Mouse (Mus musculus) CD4-positive naive resting alpha-beta T cell, adult 57 days (primary cell): Measurements from ENCODE around the gene Olfr1245. TPM values are rescaled to one million over a fixed set of nuclear protein-coding genes. Genes with fewer than 3 reads are reported as not detected.

Experiments used
- total RNA-seq: library from RNA; stranded (reverse); gene quantifications from one replicate; pipeline ENCODE4 v1.2.4, GENCODE M21; 2023

Olfr1245 gene
- total RNA-seq, result not detected

GRCm38 (mm10) chr2:89578347-89578746, at the start of gene Olfr1245:
TSS of gene Olfr1245 (minus strand) at chr2:89578447.

DNA sequence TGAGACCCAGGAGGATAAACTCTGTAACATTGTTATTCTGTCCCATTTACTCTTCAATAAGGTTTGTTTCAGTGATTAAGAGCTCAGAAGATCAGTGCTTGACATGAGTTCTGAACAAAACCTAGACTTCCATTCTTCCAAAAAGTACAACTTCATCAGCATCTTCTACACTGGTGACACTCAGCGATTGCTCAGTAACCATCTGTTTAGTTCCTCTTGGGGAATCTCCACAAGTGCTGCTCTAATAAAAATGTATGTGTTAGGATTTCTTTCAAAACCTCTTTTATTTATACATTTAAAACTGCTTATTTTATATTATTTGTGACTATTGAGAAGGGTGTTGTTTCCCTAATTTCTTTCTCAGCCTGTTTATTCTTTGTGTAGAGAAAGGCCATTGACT, 39.9 kb upstream of the Olfr1245 start, which contains the start of gene Olfr1248:
Olfr1248 (minus strand) TSS at position 101 of the 400 bp plus-strand sequence.

DNA sequence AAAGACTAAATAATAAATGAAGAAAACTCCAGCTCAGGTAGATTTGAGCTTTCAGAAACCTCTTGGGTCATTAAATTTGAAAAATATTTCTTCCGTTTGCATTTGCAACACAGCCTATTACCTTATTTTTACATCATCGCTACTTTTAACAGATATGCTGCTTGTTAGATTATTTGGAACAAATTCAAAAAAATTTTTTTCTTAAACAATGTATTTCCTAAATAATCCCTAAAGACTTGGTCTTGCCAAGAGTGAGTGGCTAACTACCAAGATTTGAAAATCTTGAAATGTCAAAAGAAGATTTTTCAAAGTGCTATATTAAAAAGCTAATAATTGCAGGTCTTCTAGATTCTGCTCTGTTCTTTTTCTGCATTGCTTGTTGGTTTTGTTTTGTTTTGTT, 35.8 kb upstream of the Olfr1245 start, which contains the start of gene Olfr1247:
Olfr1247 (minus strand) TSS at position 101 of the 400 bp plus-strand sequence.

GRCm38 (mm10) chr2:89593057-89593456, 14.8 kb upstream of the Olfr1245 start, which contains the start of gene Olfr1246:
TSS of gene Olfr1246 (minus strand) at chr2:89593157.

GRCm38 (mm10) chr2:89531387-89531786, 46.9 kb downstream of the Olfr1245 start, which contains the start of gene Olfr1243:
TSS of gene Olfr1243 (minus strand) at chr2:89531487.

Other genes with a start within 250 kb of the Olfr1245 start
- gene Olfr1232, start 248.8 kb downstream of the Olfr1245 start, total RNA-seq, result not detected
- not detected for gene Olfr1233, start 236.0 kb downstream of the Olfr1245 start, total RNA-seq
- not detected for gene Olfr1234, start 213.6 kb downstream of the Olfr1245 start, total RNA-seq
- not detected for gene Olfr1238, start 168.8 kb downstream of the Olfr1245 start, total RNA-seq
- not detected for gene Olfr1239, start 158.0 kb downstream of the Olfr1245 start, total RNA-seq
- gene Olfr1240, start 135.4 kb downstream of the Olfr1245 start, total RNA-seq, result not detected
- gene Olfr1241, start 91.3 kb downstream of the Olfr1245 start, total RNA-seq, result not detected
- not detected for gene Olfr1242, start 80.1 kb downstream of the Olfr1245 start, total RNA-seq
- gene Olfr1243, start 47.0 kb downstream of the Olfr1245 start, total RNA-seq, result not detected
- gene Olfr1246, start 14.7 kb upstream of the Olfr1245 start, total RNA-seq, result not detected
- gene Olfr1247, start 35.7 kb upstream of the Olfr1245 start, total RNA-seq, result not detected
- not detected for gene Olfr1248, start 39.8 kb upstream of the Olfr1245 start, total RNA-seq
- gene Olfr1249, start 56.5 kb upstream of the Olfr1245 start, total RNA-seq, result not detected
- gene Olfr1250, start 83.0 kb upstream of the Olfr1245 start, total RNA-seq, result not detected
- gene Olfr1251, start 93.5 kb upstream of the Olfr1245 start, total RNA-seq, result not detected
- gene Olfr1252, start 146.6 kb upstream of the Olfr1245 start, total RNA-seq, result not detected
- not detected for gene Olfr1253, start 178.6 kb upstream of the Olfr1245 start, total RNA-seq
- gene Olfr1254, start 215.2 kb upstream of the Olfr1245 start, total RNA-seq, result not detected
- gene Olfr1255, start 233.6 kb upstream of the Olfr1245 start, total RNA-seq, result not detected